Mouse (Mus musculus) lung, adult 2 months (tissue): ENCODE measurements at regions not wholly inside any gene's neighbourhood (a gene's known extent, or its start where the extent isn't known, plus 50 kb on each side); places are given as distances from the start of the nearest gene placed in this dataset.

Source experiments
- CTCF ChIP-seq: fragments of 200-500 bp; IDR thresholded peaks from 2 replicates; pipeline ENCODE4 v1.5.1; 2011; ENCODE audit warnings: mild to moderate bottlenecking, low read length, control low read depth; ENCODE audit not compliant: insufficient read depth
- POLR2A ChIP-seq: fragments of 200-500 bp; IDR thresholded peaks from 2 replicates; pipeline ENCODE4 v1.6.1; 2011; ENCODE audit warnings: low read depth, mild to moderate bottlenecking, control low read depth, low read length, borderline replicate concordance; ENCODE audit errors: extremely low read depth

- TF ChIP-seq POLR2A (no peak), CTCF (no peak)
These were observed 122.8 kb downstream of the Dusp6 start for GRCm38 (mm10) chr10:99385854-99386253.
